Mouse (Mus musculus): Measurements from ENCODE around the gene Atp13a1. TPM values are rescaled to one million over a fixed set of nuclear protein-coding genes. Genes with fewer than 3 reads are reported as not detected.

Gene Atp13a1
- polyA plus RNA-seq, 1 experiment from 2014 or later = 48.0 TPM

DNA sequence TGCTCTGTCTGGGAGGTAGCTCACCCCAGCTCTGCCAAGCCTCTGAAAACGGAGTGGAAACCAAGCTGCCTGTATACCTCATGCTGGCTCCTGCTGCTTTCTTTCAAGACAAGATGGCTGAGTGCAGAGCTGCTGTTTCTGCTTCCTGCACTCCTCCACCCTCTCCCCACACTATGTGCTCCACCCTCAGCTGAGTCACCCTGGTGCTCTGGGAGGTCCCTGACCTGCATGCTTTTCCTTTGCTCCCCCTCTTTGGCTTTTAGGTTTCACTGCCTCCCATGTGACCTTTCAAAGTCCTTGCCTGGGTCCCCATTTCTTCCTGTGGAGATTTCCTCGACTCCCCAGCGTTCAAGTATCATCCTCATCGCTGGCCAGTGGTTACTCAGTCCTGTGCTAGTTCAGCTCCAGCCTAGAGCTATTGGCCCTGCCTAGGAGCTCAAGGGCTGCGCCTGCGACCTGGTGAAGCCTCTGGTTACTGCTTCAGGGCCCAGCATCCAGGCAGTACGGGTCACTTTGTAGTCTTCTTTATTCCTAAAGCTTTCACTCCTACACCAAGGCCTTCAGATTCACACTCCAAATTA is 60.1 kb downstream of the Atp13a1 start:
- 85% methylated on average over 7 of the region's 7 CpGs for WGBS
- H3K9me3 ChIP-seq (ENCODE audit: control insufficient read depth, low read length) = no peaks in the 10 kb centered on the region

DNA sequence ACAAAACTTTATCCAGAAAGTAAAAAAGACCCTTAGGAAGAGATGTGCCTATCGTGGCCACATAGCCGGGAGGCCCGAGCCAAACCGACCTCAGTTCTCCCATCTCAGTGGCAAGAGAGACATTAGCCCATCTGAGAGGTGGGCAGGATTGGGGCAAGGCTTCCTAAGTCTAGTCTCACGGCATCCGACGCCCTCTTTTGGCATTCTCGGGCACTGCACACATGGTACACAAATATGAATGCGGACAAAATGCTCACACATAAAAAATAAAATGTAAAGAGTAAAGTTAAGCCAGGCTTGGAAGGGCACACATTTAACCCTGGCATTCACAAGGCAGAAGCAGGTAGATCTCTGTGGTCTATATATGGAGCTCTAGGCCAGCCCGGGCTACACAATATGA is 62.9 kb downstream of the Atp13a1 start:
- Histone ChIP-seq H3K27me3 (ENCODE audit: control insufficient read depth, insufficient read depth, low read length) (no peaks in the 10 kb centered on the region), H3K27ac (ENCODE audit: low read depth, low read length) (no peak overlapping the region), H3K4me2 (ENCODE audit: low read depth, low read length) (no peak overlapping the region), H3K36me3 (ENCODE audit: control insufficient read depth, insufficient read depth, low read length) (no peaks in the 10 kb centered on the region; the same call in 1 of the 2 replicates), H3K9ac (replicated peaks; ENCODE audit: low read depth, low read length) (no peak overlapping the region), H3K4me1 (ENCODE audit: control insufficient read depth, insufficient read depth, low read length) (no peaks in the 10 kb centered on the region), H3K9me3 (ENCODE audit: control insufficient read depth, low read length) (no peaks in the 10 kb centered on the region), H3K4me3 (ENCODE audit: low read depth, low read length) (no peak overlapping the region)
- WGBS = 93% methylated on average over 10 of the region's 10 CpGs
- ATAC-seq (ENCODE audit: low read depth) = no peak

More for the DNA sequence above, 60.1 kb downstream of the Atp13a1 start:
- ATAC-seq (ENCODE audit: low read depth) = no peak
- no peak overlapping the region for H3K4me3 ChIP-seq (ENCODE audit: low read depth, low read length)
- H3K36me3 ChIP-seq (ENCODE audit: control insufficient read depth, insufficient read depth, low read length) = no peaks in the 10 kb centered on the region; the same call in 1 of the 2 replicates
- no peaks in the 10 kb centered on the region for H3K4me1 ChIP-seq (ENCODE audit: control insufficient read depth, insufficient read depth, low read length)
- H3K27ac ChIP-seq (ENCODE audit: low read depth, low read length) = no peak overlapping the region
- no peak overlapping the region for H3K4me2 ChIP-seq (ENCODE audit: low read depth, low read length)
- H3K9ac ChIP-seq (replicated peaks; ENCODE audit: low read depth, low read length) = no peak overlapping the region
- H3K27me3 ChIP-seq (ENCODE audit: control insufficient read depth, insufficient read depth, low read length) = no peaks in the 10 kb centered on the region

Other genes with a start within 250 kb of the Atp13a1 start
- gene Zfp868, start 165.6 kb upstream of the Atp13a1 start, polyA plus RNA-seq (2014; fragmentation: Nextera tagmentation; extraction: Ambion mirVana) = 44.1 and 44.9 TPM in 2 replicates
- gene Zfp964, start 136.7 kb upstream of the Atp13a1 start, polyA plus RNA-seq (2014; fragmentation: Nextera tagmentation; extraction: Ambion mirVana) = 3.0 and 3.1 TPM in 2 replicates
- 29.3 and 30.3 TPM in 2 replicates for gene Zfp869, start 80.4 kb upstream of the Atp13a1 start, polyA plus RNA-seq (2014; fragmentation: Nextera tagmentation; extraction: Ambion mirVana)
- 8.8 and 9.3 TPM in 2 replicates for gene Zfp963, start 41.2 kb upstream of the Atp13a1 start, polyA plus RNA-seq (2014; fragmentation: Nextera tagmentation; extraction: Ambion mirVana)
- 0.45 and 0.86 TPM in 2 replicates for gene Gm20422, start 16.3 kb upstream of the Atp13a1 start, polyA plus RNA-seq (2014; fragmentation: Nextera tagmentation; extraction: Ambion mirVana)
- 47.1 and 47.7 TPM in 2 replicates for gene Zfp866, start within 50 bp of the Atp13a1 start, polyA plus RNA-seq (2014; fragmentation: Nextera tagmentation; extraction: Ambion mirVana)
- gene Gmip, start 17.5 kb downstream of the Atp13a1 start, polyA plus RNA-seq (2014; fragmentation: Nextera tagmentation; extraction: Ambion mirVana) = 27.5 and 31.3 TPM in 2 replicates
- 0.84 and 1.3 TPM in 2 replicates for gene Lpar2, start 31.3 kb downstream of the Atp13a1 start, polyA plus RNA-seq (2014; fragmentation: Nextera tagmentation; extraction: Ambion mirVana)
- 61.0 and 74.5 TPM in 2 replicates for gene Pbx4, start 41.3 kb downstream of the Atp13a1 start, polyA plus RNA-seq (2014; fragmentation: Nextera tagmentation; extraction: Ambion mirVana)
- 3.5 and 4.3 TPM in 2 replicates for gene Cilp2, start 96.5 kb downstream of the Atp13a1 start, polyA plus RNA-seq (2014; fragmentation: Nextera tagmentation; extraction: Ambion mirVana)
- 4.1 and 4.3 TPM in 2 replicates for gene Tssk6, start 111.0 kb downstream of the Atp13a1 start, polyA plus RNA-seq (2014; fragmentation: Nextera tagmentation; extraction: Ambion mirVana)
- 176 and 194 TPM in 2 replicates for gene Ndufa13, start 111.4 kb downstream of the Atp13a1 start, polyA plus RNA-seq (2014; fragmentation: Nextera tagmentation; extraction: Ambion mirVana)
- 11.5 and 12.3 TPM in 2 replicates for gene Yjefn3, start 111.5 kb downstream of the Atp13a1 start, polyA plus RNA-seq (2014; fragmentation: Nextera tagmentation; extraction: Ambion mirVana)
- gene Gatad2a, start 205.2 kb downstream of the Atp13a1 start, polyA plus RNA-seq (2014; fragmentation: Nextera tagmentation; extraction: Ambion mirVana) = 20.9 and 27.5 TPM in 2 replicates